Mouse (Mus musculus) CH12F3 (cell line): ENCODE data around the gene Ppcdc.

Experiments used
- in situ Hi-C: fragments of 300-500 bp; cut with MboI; formaldehyde crosslinking; loops from 2 replicates; pipeline ENCODE4 v1.14.3; 2020; ENCODE audit warnings: low sequenced_read_pairs

The Ppcdc gene

GRCm38 (mm10) chr9:57439522-57440295 is at the start of gene Ppcdc:
Ppcdc (minus strand) TSS chr9:57440124.
- in situ Hi-C loops, result loop anchor here (10.0 kb wide), 1 partner anchor 185 kb away; no protein-coding TSS in a partner anchor

- in situ Hi-C loops, result no loop called here
Observed at GRCm38 (mm10) chr9:57487807-57488206, 47.9 kb upstream of the Ppcdc start.

GRCm38 (mm10) chr9:57485774-57486173 is 45.9 kb upstream of the Ppcdc start:
- in situ Hi-C loops, result no loop called here

GRCm38 (mm10) chr9:57468914-57469313 is 29.0 kb upstream of the Ppcdc start:
- in situ Hi-C loops, result no loop called here

- in situ Hi-C loops, result no loop called here
Observed at GRCm38 (mm10) chr9:57467896-57468549, 28.1 kb upstream of the Ppcdc start, which contains the start of gene Scamp5. Scamp5 (minus strand) TSS chr9:57468060.

GRCm38 (mm10) chr9:57467271-57467771 is 27.4 kb upstream of the Ppcdc start:
- in situ Hi-C loops, result no loop called here

GRCm38 (mm10) chr9:57466101-57466500 is 26.2 kb upstream of the Ppcdc start:
- in situ Hi-C loops, result no loop called here

- in situ Hi-C loops, result no loop called here
Observed at GRCm38 (mm10) chr9:57462866-57463265, 22.9 kb upstream of the Ppcdc start.

GRCm38 (mm10) chr9:57459707-57460106 is 19.8 kb upstream of the Ppcdc start:
- in situ Hi-C loops, result no loop called here

GRCm38 (mm10) chr9:57453516-57453915 is 13.6 kb upstream of the Ppcdc start:
- in situ Hi-C loops, result no loop called here

GRCm38 (mm10) chr9:57452624-57453462 is 12.9 kb upstream of the Ppcdc start:
- in situ Hi-C loops, result no loop called here

- in situ Hi-C loops, result no loop called here
Observed at GRCm38 (mm10) chr9:57449715-57450114, 9.8 kb upstream of the Ppcdc start.

GRCm38 (mm10) chr9:57440620-57441019 is 696 bp upstream of the Ppcdc start:
- in situ Hi-C loops, result no loop called here

GRCm38 (mm10) chr9:57439083-57439482 is 841 bp downstream of the Ppcdc start:
- in situ Hi-C loops, result loop anchor here (10.0 kb wide), 1 partner anchor 184 kb away; no protein-coding TSS in a partner anchor

GRCm38 (mm10) chr9:57437896-57438614 is 1.9 kb downstream of the Ppcdc start:
- in situ Hi-C loops, result loop anchor here (10.0 kb wide), 1 partner anchor 183 kb away; no protein-coding TSS in a partner anchor

GRCm38 (mm10) chr9:57436166-57436565 is 3.8 kb downstream of the Ppcdc start:
- in situ Hi-C loops, result loop anchor here (10.0 kb wide), 1 partner anchor 181 kb away; no protein-coding TSS in a partner anchor

GRCm38 (mm10) chr9:57434405-57435165 is 5.3 kb downstream of the Ppcdc start:
- in situ Hi-C loops, result loop anchor here (10.0 kb wide), 1 partner anchor 180 kb away; no protein-coding TSS in a partner anchor

GRCm38 (mm10) chr9:57433097-57434032 is 6.6 kb downstream of the Ppcdc start:
- in situ Hi-C loops, result loop anchor here (10.0 kb wide), 1 partner anchor 179 kb away; no protein-coding TSS in a partner anchor
